Mouse (Mus musculus) 416B (cell line): ENCODE measurements around the gene Ccdc51.

Source experiments
- DNase-seq: peaks from one replicate; pipeline ENCODE4 v3.0.0; 2011; ENCODE audit warnings: low read depth

Gene Ccdc51

DNA sequence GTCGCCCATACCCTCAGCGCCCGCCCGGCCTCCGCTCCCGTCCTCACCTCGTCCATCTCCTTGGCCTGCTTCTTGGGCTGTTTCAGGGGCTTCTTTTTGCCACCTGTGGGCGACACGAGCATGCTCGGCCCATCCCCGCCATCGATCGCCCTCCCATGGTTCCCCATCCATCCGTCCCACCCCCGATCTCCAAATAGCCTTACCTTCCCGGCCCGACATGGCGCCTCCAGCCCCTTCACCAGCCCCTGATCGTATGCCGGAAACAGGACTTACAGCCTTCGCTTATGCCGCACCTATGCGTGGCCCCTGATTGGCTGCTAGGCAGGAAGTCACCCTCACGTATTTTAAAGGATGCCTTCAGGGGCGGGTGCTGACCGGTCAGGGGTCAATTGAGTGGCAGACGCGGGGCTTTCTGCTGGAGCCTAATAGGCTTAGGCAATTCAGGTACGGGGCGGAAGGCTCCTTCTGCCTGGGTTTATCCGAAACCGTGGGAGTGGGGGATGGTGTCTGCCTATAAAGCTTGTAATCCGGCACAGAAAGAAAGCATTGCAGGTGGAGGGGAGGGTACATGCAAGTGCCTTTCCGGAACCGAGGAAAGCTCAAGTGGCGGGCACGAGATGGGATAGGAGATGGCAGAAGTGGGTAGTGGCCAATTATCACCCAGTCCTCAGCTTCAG is at the start of gene Ccdc51, which contains the start of gene Tma7:
Gene Ccdc51 (plus strand): TSS at position 370 of the 677 bp plus-strand sequence.
Gene Tma7 (minus strand): TSS at position 464 of the 677 bp plus-strand sequence.
- peak; percentile 96 for DNase-seq

- DNase-seq, result peak; percentile 75
Measured at GRCm38 (mm10) chr9:109038086-109038895, 44.0 kb upstream of the Ccdc51 start, which contains the start of gene Shisa5. Shisa5 (plus strand) TSS chr9:109038565.

- DNase-seq, result peak; percentile 77
Measured at GRCm38 (mm10) chr9:109038901-109039364, 43.4 kb upstream of the Ccdc51 start.

- DNase-seq, result no peak
Measured at GRCm38 (mm10) chr9:109039681-109040080, 42.6 kb upstream of the Ccdc51 start.

- no peak for DNase-seq
Measured at GRCm38 (mm10) chr9:109040216-109040615, 42.1 kb upstream of the Ccdc51 start.

GRCm38 (mm10) chr9:109040906-109041305 is 41.4 kb upstream of the Ccdc51 start:
- DNase-seq, result no peak

DNA sequence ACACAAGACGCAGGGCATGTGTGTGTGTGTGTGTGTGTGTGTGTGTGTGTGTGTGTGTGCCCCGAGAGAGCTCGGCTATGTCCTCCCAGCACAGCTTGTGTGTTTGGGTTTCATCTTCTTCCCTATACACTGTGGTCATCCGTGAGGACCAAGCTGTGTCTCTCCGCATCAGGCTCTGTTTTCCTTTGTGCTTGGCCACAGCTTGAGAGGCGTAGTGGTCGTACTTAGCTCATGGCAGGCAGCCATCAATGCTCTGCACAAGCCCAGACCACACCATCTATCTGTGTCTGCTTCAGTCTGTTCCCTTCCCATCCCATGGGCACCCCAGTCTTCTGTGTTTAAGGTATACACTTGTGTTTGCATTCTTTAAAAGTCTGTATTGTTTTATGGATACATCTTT is 40.9 kb upstream of the Ccdc51 start:
- DNase-seq, result no peak

- peak; percentile 76 for DNase-seq
Measured at GRCm38 (mm10) chr9:109046306-109046705, 36.0 kb upstream of the Ccdc51 start.

- DNase-seq, result no peak
Measured at GRCm38 (mm10) chr9:109049316-109049715, 33.0 kb upstream of the Ccdc51 start.

- no peak for DNase-seq
Measured at GRCm38 (mm10) chr9:109049996-109050673, 32.2 kb upstream of the Ccdc51 start.

DNA sequence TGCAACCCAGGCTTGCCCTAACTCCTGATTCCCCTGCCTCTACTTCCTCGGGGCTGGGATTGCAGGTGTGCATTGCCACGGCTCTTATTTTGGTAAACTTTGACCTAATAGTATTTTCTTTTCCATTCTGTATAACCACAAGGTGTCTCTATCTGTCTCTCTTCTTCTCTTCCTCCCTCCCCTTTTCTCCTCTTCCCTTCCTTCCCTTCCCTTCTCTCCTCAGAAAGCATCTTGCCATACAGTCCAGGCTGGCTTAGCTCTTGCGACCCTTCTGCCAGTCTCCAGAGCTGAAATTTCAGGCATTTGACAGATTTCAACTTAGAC is 31.7 kb upstream of the Ccdc51 start:
- DNase-seq, result no peak

DNA sequence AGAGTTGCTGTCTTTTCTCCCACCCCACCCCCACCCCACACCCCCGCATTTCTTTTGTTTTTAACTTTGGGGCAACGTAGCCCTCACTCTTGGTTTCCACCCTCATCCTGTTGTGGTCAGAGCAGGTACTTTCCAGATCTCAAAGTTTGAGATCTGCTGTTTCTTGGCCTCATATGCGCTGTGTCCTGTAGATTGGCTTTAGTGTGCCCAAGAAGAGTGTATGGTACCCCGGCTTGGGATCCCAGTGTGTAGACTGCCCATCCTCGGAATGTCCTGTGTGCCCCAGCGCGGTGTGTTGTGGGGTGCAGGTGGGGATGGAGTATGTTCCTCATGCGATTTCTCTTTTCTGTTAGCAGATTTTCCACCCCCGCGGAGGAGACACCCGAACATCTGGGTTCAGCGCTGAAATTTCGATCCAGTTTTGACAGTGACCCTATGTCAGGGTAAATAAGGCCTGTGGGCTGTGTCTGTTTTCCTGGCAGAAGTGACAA is 31.2 kb upstream of the Ccdc51 start:
- DNase-seq, result no peak

- DNase-seq, result no peak
Measured at GRCm38 (mm10) chr9:109051651-109052489, 30.4 kb upstream of the Ccdc51 start.

DNA sequence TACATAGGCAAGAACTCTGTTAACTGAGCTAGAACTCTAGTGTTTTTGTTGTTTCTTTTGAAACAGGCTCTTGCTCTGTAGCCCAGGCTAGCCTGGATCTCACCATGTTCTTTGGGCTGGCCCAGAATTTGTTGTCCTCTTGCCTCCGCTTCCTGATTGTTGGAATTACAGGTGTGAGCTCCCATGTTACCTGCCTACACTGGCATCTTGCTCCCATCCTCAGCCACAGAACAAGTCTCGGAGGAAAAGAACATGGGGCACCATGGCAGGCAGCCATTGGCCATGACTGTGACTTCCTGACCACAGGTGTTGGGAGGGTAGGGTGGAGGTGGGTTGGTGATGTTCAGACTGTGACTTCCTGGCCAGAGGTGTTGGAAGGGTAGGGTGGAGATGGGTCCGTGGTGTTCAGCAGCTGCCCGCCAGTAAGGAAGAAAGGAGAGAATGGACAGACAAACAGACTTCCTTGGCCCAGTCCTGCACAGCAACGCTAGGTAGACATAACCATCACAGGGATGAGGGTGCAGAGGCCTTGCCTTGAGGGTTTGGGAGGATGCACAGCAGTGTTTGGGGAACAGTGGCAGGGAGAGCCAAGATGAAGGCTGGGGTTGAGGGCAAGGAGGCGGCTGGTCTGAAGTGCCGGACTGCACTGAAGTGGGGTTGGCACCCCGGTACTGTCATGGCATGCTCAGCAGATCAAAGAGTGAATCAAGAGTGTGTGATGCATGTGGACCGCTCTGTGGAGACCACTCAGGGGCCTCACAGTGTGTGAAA is 29.6 kb upstream of the Ccdc51 start:
- no peak for DNase-seq

GRCm38 (mm10) chr9:109053366-109053765 is 28.9 kb upstream of the Ccdc51 start:
- DNase-seq, result no peak

DNA sequence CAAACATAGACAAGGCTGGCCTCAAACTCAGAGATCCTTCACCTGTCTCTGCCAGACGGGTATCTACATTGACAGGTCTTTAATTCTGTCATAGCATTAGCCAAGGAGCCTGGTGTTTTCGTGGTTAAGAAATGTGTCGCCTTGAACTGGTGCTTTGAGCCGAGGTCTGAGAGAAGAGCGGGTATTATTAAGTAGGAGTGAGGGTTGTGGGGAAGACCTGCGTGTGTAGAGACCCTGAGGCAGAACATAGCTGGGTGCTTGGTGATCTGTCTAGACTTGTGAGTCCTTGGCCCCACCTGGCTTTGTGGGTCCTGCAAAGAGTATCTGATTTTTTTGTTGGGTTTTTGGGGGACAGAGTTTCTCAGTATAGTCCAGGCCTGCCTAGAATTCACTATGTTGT is 28.4 kb upstream of the Ccdc51 start:
- no peak for DNase-seq

DNA sequence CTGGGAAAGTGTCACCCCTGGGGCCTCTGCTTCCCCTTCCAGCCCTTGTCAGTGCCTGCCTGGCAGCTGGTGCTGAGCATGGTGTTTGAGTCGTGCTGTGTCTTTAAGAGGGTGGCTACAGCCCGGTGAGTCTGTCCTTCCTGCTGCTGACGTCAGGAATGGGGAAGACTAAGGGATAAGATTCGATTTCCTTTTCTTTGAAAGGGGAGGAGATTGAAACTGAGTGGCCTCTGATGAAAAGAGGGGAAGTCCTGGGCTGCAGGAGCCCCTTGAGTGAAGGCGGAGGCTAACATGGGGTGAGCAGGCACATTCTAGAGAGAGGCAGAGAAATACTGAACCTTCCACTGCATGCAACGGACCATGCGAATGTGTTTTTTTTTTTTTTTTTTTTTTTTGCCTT is 27.6 kb upstream of the Ccdc51 start:
- DNase-seq, result peak; percentile 95

GRCm38 (mm10) chr9:109055271-109056030 is 26.8 kb upstream of the Ccdc51 start:
- no peak for DNase-seq

DNA sequence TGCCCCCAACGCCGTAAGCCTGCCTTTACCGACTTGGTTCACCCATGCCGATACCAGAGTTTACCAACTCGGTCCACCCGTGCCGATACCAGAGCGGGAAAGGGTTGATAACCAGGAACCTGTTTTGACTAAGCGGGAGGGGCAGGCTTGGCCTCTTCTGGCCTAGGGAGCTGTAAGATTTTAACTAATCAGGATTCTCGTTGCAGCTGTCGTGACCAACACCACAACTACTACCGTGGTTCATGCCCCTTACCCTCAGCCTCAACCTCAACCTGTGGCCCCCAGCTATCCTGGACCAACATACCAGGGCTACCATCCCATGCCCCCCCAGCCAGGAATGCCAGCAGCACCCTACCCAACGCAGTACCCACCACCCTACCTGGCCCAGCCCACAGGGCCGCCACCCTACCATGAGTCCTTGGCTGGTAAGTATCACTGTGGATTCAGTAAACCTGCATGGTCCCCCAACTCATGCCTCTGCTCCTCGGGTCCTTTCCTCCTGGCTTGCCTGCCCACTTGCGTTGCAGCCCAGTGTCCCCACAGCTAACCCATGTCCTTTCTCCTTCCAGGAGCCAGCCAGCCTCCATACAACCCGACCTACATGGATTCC is 26.1 kb upstream of the Ccdc51 start:
- DNase-seq, result no peak

GRCm38 (mm10) chr9:109056916-109057315 is 25.4 kb upstream of the Ccdc51 start:
- DNase-seq, result no peak
